Mouse (Mus musculus) G1E-ER4 (cell line): ENCODE data around the gene Tanc1. TPM values are rescaled to one million over a fixed set of nuclear protein-coding genes. Genes with fewer than 3 reads are reported as not detected.

Experiments
- GATA1 ChIP-seq: IDR thresholded peaks from one replicate; pipeline ENCODE4 v1.8.0; 2012; ENCODE audit warnings: low read length, inconsistent platforms
- polyA plus RNA-seq: library from polyadenylated mRNA; stranded (reverse); fragments of >175 nt; gene quantifications from 2 replicates; pipeline ENCODE4 v1.2.3, GENCODE M21; 2012

Tanc1 gene
- polyA plus RNA-seq, 1 experiment = 0.01 TPM

GRCm38 (mm10) chr2:59854363-59854762, 242.5 kb downstream of the Tanc1 start:
- TF ChIP-seq GATA1 = no peak

GRCm38 (mm10) chr2:59862618-59863017, 250.8 kb downstream of the Tanc1 start:
- no peak for TF ChIP-seq GATA1

GRCm38 (mm10) chr2:59870526-59870925, 258.7 kb downstream of the Tanc1 start:
- no peak for TF ChIP-seq GATA1

GRCm38 (mm10) chr2:59876482-59876881, 264.6 kb downstream of the Tanc1 start:
- no peak for TF ChIP-seq GATA1

- no peak for TF ChIP-seq GATA1
These were observed 265.5 kb downstream of the Tanc1 start for GRCm38 (mm10) chr2:59877335-59877734.

GRCm38 (mm10) chr2:59878221-59878620, 266.4 kb downstream of the Tanc1 start:
- TF ChIP-seq GATA1 = no peak

GRCm38 (mm10) chr2:59881404-59881803, 269.6 kb downstream of the Tanc1 start:
- TF ChIP-seq GATA1 = no peak

- TF ChIP-seq GATA1 = no peak
These were observed 270.2 kb downstream of the Tanc1 start, which contains the start of gene Wdsub1 for GRCm38 (mm10) chr2:59881831-59882741. Wdsub1 (minus strand) TSS chr2:59882591.

- no peak for TF ChIP-seq GATA1
These were observed 271.0 kb downstream of the Tanc1 start for GRCm38 (mm10) chr2:59882742-59883281.

- no peak for TF ChIP-seq GATA1
These were observed 277.9 kb downstream of the Tanc1 start for GRCm38 (mm10) chr2:59889699-59890098.

Other genes starting within 250 kb of the Tanc1 start
- gene Dapl1, start 127.4 kb upstream of the Tanc1 start, polyA plus RNA-seq = not detected in 2 replicates